Mouse (Mus musculus): Measurements from ENCODE around the gene B4galt3. TPM values are rescaled to one million over a fixed set of nuclear protein-coding genes. Genes with fewer than 3 reads are reported as not detected.

The B4galt3 gene
- polyA plus RNA-seq, 1 experiment from 2014 or later, result 70.8 TPM

DNA sequence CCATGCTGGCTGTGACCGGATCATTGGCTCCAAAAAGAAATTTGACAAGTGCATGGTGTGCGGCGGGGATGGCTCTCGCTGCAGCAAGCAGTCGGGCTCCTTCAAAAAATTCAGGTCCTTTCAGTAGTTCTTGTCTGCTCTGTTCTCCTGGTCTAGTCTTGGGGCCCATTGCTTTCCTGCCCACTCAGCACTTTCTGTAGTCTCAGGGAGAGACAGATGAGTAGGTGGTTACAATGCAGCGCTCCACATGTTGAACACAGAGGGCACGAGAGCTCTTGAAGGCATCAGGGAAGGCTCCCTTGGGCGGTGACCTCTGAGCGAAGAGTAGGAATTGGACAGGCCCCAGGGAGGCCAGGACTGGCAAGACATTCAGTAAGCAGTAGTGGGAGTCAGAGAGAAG is 12.3 kb upstream of the B4galt3 start:
- Histone ChIP-seq H3K36me3 (replicated peaks) (peaks cover 64% of the 10 kb centered on the region), H3K27ac (replicated peaks) (no peak overlapping the region), H3K9me3 (no peaks in the 10 kb centered on the region), H3K4me3 (no peak overlapping the region), H3K27me3 (replicated peaks; ENCODE audit: low read depth, poor library complexity, severe bottlenecking) (no peaks in the 10 kb centered on the region), H3K4me1 (peaks cover 15% of the 10 kb centered on the region)
- 91% methylated on average over 9 of the region's 9 CpGs for WGBS
- no peak for DNase-seq (ENCODE audit: low spot score)

DNA sequence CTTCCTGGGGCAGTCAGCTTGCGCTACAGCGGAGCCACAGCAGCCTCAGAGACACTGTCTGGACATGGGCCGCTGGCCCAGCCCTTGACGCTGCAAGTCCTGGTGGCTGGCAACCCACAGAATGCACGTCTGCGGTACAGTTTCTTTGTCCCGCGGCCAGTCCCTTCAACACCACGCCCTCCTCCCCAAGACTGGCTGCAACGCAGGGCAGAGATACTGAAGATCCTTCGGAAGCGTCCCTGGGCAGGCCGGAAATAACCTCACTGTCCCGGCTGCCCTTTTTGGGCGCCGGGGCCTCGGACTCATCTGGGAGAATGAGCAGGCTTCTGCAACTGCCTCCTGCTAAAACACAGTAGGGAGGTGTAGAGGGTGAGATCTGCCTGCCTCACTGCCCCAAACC is 11.2 kb upstream of the B4galt3 start:
- H3K4me1 ChIP-seq, result peaks cover 18% of the 10 kb centered on the region
- H3K36me3 ChIP-seq (replicated peaks), result peaks cover 54% of the 10 kb centered on the region
- 82% methylated on average over 17 of the region's 17 CpGs for WGBS
- H3K9me3 ChIP-seq, result no peaks in the 10 kb centered on the region
- no peak overlapping the region for H3K27ac ChIP-seq (replicated peaks)
- no peaks in the 10 kb centered on the region for H3K27me3 ChIP-seq (replicated peaks; ENCODE audit: low read depth, poor library complexity, severe bottlenecking)
- no peak for DNase-seq (ENCODE audit: low spot score)
- H3K4me3 ChIP-seq, result no peak overlapping the region

DNA sequence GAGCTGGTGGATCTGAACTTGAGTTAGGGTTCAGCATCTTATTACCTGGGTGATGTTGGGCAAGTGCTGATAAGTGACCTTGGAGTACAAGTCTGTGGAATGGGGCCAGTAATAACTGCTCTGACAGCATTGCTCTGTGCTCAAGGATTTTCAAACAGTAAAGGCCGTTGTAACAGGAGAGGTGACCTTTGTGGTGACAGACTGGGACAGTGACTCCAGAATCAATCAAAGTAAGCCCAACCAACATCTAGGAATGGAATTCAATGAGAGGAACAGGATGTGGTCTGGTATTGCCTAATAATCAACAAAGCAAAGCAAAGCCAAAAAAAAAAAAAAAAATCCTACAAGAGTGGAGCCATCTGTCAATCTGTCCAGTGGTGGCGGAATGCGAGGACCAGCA is 9.8 kb upstream of the B4galt3 start:
- DNase-seq (ENCODE audit: low spot score), result no peak
- Histone ChIP-seq H3K36me3 (replicated peaks) (peaks cover 40% of the 10 kb centered on the region), H3K27ac (replicated peaks) (no peak overlapping the region), H3K27me3 (replicated peaks; ENCODE audit: low read depth, poor library complexity, severe bottlenecking) (no peaks in the 10 kb centered on the region), H3K4me3 (no peak overlapping the region), H3K9me3 (no peaks in the 10 kb centered on the region), H3K4me1 (peaks cover 18% of the 10 kb centered on the region)
- 84% methylated on average over 3 of the region's 3 CpGs for WGBS

DNA sequence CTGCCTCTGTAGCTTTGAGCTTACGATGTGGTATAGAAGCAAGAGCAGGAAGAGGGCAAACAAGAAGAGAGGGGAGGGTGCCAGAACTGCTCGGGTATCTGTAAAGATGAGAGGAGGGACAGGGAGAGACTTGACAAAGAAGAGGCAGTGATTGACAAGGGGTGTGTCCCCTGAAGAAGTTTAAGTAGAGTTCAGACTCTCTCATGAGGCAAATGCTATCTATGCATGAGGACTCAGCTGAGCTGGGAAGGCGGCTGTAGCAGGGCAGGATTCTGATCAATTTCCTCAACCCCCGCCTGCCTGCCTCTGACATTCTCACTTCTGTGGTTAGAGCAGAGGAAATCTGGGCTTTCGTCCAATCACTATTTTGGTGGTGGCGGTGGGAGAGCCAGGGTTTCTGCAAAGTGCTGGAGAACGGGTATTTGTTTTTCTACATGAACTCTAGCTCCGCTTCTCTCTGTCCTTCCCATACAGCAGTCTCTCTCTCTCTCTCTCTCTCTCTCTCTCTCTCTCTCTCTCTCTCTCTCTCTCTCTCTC is 7.5 kb upstream of the B4galt3 start:
- peaks cover 18% of the 10 kb centered on the region for H3K4me1 ChIP-seq
- peak overlapping the region; percentile 81 for H3K27ac ChIP-seq (replicated peaks)
- 8% methylated on average over 8 of the region's 8 CpGs for WGBS
- DNase-seq (ENCODE audit: low spot score), result peak; percentile 33
- no peaks in the 10 kb centered on the region for H3K27me3 ChIP-seq (replicated peaks; ENCODE audit: low read depth, poor library complexity, severe bottlenecking)
- no peaks in the 10 kb centered on the region for H3K9me3 ChIP-seq
- peaks cover 20% of the 10 kb centered on the region for H3K36me3 ChIP-seq (replicated peaks)
- H3K4me3 ChIP-seq, result peak overlapping the region; percentile 45

DNA sequence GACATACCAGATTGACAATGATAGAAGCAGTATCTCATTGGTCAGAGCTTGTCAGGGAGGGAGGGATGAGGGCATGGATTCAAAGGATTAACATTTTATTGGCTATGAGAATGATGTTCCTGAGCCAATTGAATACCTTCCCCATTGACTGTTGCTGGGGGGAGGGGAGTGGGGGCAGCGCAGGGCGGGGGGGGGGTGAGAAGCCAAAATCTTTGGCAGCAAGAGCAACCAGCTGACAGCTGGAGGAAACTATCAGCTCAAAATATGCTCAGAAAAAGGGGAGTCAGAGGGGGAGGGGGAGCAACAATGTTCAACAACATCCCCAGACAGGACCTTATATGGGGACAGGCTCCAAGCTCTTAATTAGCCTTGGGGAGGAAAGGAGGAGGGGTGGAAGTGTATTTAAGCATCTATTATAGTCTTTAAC is 6.9 kb upstream of the B4galt3 start:
- H3K27ac ChIP-seq (replicated peaks), result peak overlapping the region; percentile 81
- peaks cover 18% of the 10 kb centered on the region for H3K4me1 ChIP-seq
- 4% methylated on average over 2 of the region's 2 CpGs for WGBS
- H3K27me3 ChIP-seq (replicated peaks; ENCODE audit: low read depth, poor library complexity, severe bottlenecking), result no peaks in the 10 kb centered on the region
- H3K4me3 ChIP-seq, result peak overlapping the region; percentile 45
- peaks cover 14% of the 10 kb centered on the region for H3K36me3 ChIP-seq (replicated peaks)
- H3K9me3 ChIP-seq, result no peaks in the 10 kb centered on the region
- peak; percentile 59 for DNase-seq (ENCODE audit: low spot score)

DNA sequence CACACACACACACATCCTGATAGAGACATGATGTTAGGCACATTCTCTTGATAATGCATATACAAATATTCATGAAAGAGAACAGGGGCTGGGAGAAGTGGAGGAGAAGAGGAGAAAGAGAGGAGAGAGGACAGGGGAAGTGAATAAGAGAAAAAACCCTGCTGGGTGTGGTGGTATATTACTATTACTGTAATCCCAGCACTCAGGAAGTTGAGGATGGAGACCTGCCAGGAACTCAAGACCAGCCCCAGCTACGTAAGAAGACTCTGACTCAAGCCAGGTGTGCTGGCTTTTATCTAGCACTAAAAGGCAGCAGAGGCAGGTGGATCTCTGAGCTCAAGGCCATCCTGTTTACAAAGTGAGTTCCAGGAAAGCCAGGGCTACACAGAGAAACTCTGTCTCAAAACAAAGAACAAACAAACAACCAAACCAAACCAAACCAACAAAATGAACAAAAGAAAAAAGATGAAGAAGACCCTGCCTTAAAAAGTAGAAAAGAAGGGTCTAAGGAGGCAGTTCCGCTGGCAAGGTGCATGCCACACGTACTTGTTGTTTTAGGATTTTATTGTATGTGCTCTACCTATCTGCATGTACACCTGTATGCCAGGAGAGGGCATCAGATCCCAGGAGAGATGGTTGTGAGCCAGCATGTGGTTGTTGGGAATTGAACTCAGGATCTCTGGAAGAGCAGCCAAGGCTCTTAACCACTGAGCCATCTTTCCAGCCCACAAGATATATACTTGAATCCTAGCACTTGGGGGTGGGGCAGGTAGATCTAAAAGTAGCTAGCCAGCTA is 6.3 kb upstream of the B4galt3 start:
- Histone ChIP-seq H3K27ac (replicated peaks) (peak overlapping the region; percentile 30), H3K36me3 (replicated peaks) (peaks cover 9% of the 10 kb centered on the region), H3K4me3 (no peak overlapping the region), H3K27me3 (replicated peaks; ENCODE audit: low read depth, poor library complexity, severe bottlenecking) (no peaks in the 10 kb centered on the region), H3K9me3 (no peaks in the 10 kb centered on the region), H3K4me1 (peaks cover 18% of the 10 kb centered on the region)
- WGBS, result 82% methylated on average over 3 of the region's 3 CpGs
- DNase-seq (ENCODE audit: low spot score), result no peak

DNA sequence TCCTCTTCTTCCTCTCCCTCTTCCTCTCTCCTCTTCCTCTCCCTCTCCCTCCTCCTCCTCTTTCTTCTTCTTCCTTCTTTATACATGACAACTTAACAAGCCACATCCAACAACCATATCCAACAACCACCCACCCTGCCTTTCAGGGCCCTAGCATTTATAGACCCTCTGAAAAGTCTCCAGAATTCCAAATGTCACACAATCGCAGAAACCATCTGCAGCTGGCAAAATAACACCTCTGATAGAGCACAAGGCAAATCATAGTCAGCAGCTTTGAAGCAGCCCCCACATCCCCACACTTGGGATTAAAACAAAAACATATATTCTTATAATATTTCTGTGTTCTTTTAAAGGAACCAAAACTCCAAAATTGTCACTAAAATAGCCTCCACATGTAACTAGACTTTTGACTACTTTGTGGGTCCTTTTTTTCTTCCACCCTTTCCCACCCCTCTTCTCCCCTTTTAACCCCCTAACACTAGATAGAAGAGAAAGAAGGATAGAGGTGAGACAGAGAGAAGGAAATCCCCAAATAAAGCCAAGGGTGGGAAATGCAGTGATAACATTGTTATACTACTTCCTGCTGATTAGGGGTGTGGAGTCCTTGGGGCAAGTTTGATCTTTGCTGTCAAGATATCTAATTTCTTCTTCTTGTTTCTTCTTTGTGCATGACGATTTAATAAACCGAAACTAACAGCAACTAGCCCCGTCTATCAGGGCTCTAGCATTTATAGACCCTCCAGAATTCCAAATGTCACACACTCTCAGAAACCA is 4.0 kb upstream of the B4galt3 start:
- Histone ChIP-seq H3K9me3 (no peaks in the 10 kb centered on the region), H3K36me3 (replicated peaks) (no peaks in the 10 kb centered on the region), H3K4me3 (no peak overlapping the region), H3K27ac (replicated peaks) (no peak overlapping the region), H3K4me1 (peaks cover 35% of the 10 kb centered on the region), H3K27me3 (replicated peaks; ENCODE audit: low read depth, poor library complexity, severe bottlenecking) (no peaks in the 10 kb centered on the region)
- 71% methylated on average over 4 of the region's 4 CpGs for WGBS
- no peak for DNase-seq (ENCODE audit: low spot score)

DNA sequence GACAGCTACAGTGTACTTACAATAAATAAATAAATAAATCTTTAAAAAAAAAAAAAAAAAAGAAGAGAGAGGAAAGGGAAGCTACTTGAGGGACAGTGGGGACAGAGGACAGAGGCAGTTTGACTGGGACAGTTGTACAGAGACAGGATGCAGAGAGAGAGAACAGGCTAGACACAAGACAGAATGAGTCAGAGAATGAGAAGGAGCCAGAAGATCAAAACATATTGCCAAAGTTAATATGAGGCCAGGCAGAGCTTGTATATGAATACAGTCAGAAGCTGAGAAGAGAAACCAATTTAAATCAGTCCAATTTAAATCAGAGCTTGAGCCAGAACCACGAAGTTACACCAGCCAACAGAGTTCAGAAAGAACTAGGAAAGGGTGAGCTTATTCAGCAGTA is 1.8 kb upstream of the B4galt3 start:
- Histone ChIP-seq H3K27ac (replicated peaks) (no peak overlapping the region), H3K9me3 (no peaks in the 10 kb centered on the region), H3K36me3 (replicated peaks) (peaks cover 18% of the 10 kb centered on the region), H3K4me1 (peaks cover 29% of the 10 kb centered on the region), H3K4me3 (no peak overlapping the region), H3K27me3 (replicated peaks; ENCODE audit: low read depth, poor library complexity, severe bottlenecking) (no peaks in the 10 kb centered on the region)
- WGBS, result 68% methylated on average over 1 of the region's 1 CpGs
- no peak for DNase-seq (ENCODE audit: low spot score)

DNA sequence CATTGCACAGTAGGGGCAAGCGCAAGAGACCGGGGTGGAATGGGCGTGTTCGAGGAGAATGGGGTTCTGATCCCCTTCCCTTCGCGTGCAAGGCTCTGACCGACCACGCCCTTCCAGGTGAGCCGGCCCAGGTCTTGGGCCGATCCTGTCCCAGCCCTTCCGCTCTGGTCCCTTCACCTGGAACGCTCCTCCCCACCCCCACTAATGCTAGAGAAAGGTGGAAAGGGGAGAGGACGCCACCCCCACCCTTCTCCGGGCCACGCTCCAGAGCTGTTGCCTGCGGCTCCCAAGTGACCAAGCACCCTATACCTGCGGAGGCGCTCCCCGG is 409 bp downstream of the B4galt3 start:
- H3K4me1 ChIP-seq, result peaks cover 25% of the 10 kb centered on the region
- H3K27ac ChIP-seq (replicated peaks), result peak overlapping the region; percentile 90

DNA sequence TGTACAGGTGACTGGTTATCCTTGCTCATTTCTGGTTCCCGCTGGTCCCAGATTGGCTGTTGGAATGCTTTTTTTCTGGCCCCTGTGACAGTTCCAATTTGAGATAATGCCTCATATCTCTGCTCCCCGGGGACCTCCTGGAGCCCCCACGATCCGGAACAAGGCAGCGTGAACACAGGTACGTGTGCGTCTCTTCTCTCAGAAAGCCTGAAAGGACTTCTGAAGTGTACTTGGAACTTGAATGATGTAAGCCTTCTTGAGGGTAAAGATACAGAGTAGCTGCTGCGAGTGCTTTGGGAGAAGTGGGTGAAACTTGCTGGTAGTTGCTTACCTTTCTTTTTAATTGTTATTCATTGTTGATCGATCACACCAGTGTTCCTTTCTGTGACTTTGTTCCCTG is 1.1 kb downstream of the B4galt3 start:
- no peaks in the 10 kb centered on the region for H3K27me3 ChIP-seq (replicated peaks; ENCODE audit: low read depth, poor library complexity, severe bottlenecking)
- H3K4me1 ChIP-seq, result peaks cover 25% of the 10 kb centered on the region
- WGBS, result 59% methylated on average over 9 of the region's 9 CpGs
- peak overlapping the region; percentile 83 for H3K4me3 ChIP-seq
- no peaks in the 10 kb centered on the region for H3K9me3 ChIP-seq
- H3K27ac ChIP-seq (replicated peaks), result no peak overlapping the region
- peaks cover 47% of the 10 kb centered on the region for H3K36me3 ChIP-seq (replicated peaks)
- DNase-seq (ENCODE audit: low spot score), result no peak

More for the DNA sequence above, 409 bp downstream of the B4galt3 start:
- no peaks in the 10 kb centered on the region for H3K9me3 ChIP-seq
- no peak for DNase-seq (ENCODE audit: low spot score)
- no peaks in the 10 kb centered on the region for H3K27me3 ChIP-seq (replicated peaks; ENCODE audit: low read depth, poor library complexity, severe bottlenecking)
- peaks cover 40% of the 10 kb centered on the region for H3K36me3 ChIP-seq (replicated peaks)
- peak overlapping the region; percentile 83 for H3K4me3 ChIP-seq
- under 1% methylated on average over 19 of the region's 19 CpGs for WGBS

DNA sequence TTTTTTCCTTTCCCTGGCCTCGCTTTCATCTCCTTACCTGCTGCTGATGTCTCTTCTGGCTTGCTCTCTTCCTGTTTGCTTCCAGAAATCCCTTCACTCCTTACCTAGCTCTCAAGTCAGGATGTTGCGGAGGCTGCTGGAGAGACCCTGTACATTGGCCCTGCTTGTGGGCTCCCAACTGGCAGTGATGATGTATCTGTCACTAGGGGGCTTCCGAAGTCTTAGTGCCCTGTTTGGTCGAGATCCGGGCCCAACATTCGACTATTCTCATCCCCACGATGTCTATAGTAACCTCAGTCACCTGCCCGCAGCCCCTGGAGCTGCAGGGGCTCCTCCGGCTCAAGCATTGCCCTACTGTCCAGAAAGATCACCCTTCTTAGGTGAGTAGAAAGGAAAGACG is 1.5 kb downstream of the B4galt3 start:
- no peak for DNase-seq (ENCODE audit: low spot score)
- Histone ChIP-seq H3K36me3 (replicated peaks) (peaks cover 51% of the 10 kb centered on the region), H3K4me3 (peak overlapping the region; percentile 83; the same call in 1 of the 2 replicates), H3K27me3 (replicated peaks; ENCODE audit: low read depth, poor library complexity, severe bottlenecking) (no peaks in the 10 kb centered on the region), H3K27ac (replicated peaks) (no peak overlapping the region), H3K9me3 (no peaks in the 10 kb centered on the region), H3K4me1 (peaks cover 25% of the 10 kb centered on the region)
- 71% methylated on average over 10 of the region's 10 CpGs for WGBS

DNA sequence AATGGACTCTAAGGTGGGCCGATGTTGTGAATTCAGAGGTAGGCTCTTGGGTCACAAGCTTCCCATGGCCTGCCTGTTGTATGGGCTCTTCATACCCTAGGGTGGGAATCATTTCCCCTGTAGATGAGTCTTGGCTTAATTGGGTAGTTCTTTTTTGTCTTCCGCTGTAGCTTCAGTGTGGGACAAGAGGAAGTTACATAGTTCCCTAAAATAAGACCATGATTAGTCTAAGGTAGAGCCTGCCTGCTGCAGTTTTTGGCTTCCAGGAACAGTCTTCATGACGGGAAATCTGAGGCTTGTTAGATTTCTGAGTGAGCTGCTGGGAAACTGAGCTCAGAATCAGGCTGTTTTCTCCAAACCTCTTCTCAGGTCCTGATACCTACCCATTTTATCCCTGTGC is 2.0 kb downstream of the B4galt3 start:
- H3K4me3 ChIP-seq, result peak overlapping the region; percentile 83; the same call in 1 of the 2 replicates
- WGBS, result 92% methylated on average over 3 of the region's 3 CpGs
- H3K36me3 ChIP-seq (replicated peaks), result peaks cover 56% of the 10 kb centered on the region

DNA sequence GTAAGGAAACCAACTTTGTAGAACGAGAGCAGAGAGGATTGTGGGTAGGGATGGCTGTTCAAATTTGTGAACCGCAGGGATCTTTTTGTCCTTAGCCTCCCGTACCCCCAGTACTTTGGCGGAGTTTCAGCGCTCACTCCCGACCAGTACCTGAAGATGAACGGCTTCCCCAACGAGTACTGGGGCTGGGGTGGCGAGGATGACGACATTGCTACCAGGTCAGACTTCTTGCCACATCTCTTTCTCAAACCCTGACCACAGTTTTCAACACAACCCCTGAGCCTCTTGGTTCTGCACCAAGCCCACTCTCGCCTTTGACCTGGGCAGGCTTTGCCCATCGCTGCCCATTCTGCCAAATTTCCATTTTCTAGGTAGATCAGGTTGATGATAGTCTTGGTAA is 4.0 kb downstream of the B4galt3 start:
- no peak overlapping the region for H3K27ac ChIP-seq (replicated peaks)
- peaks cover 76% of the 10 kb centered on the region for H3K36me3 ChIP-seq (replicated peaks)
- 90% methylated on average over 12 of the region's 12 CpGs for WGBS
- no peaks in the 10 kb centered on the region for H3K27me3 ChIP-seq (replicated peaks; ENCODE audit: low read depth, poor library complexity, severe bottlenecking)
- no peaks in the 10 kb centered on the region for H3K9me3 ChIP-seq
- no peak for DNase-seq (ENCODE audit: low spot score)
- peaks cover 28% of the 10 kb centered on the region for H3K4me1 ChIP-seq
- H3K4me3 ChIP-seq, result no peak overlapping the region

More for the DNA sequence above, 2.0 kb downstream of the B4galt3 start:
- DNase-seq (ENCODE audit: low spot score), result no peak
- Histone ChIP-seq H3K4me1 (peaks cover 25% of the 10 kb centered on the region), H3K9me3 (no peaks in the 10 kb centered on the region), H3K27ac (replicated peaks) (no peak overlapping the region), H3K27me3 (replicated peaks; ENCODE audit: low read depth, poor library complexity, severe bottlenecking) (no peaks in the 10 kb centered on the region)

Measured in embryonic facial prominence, embryonic 10.5 days (tissue).